Mouse (Mus musculus) ZHBTc4 (cell line): ENCODE data around the gene Scgb2b11.
"Not testable (repeated sequence)": the region's sequence is repeated elsewhere in the genome, so short reads cannot be mapped to it uniquely, and the experiment has no call there.

Source experiments
- DNase-seq: peaks from one replicate; pipeline ENCODE4 v3.0.0-alpha.2; 2011; ENCODE audit warnings: low read depth, low spot score

Gene Scgb2b11

GRCm38 (mm10) chr7:32211045-32211444, at the start of gene Scgb2b11:
Gene Scgb2b11, minus strand, starts transcription at chr7:32211145.
- DNase-seq, result not testable (repeated sequence)

- DNase-seq, result not testable (repeated sequence)
Measured at GRCm38 (mm10) chr7:32222540-32222939, 11.6 kb upstream of the Scgb2b11 start, which contains the start of gene Scgb1b11. Gene Scgb1b11, plus strand, starts transcription at chr7:32222840.
